Mouse (Mus musculus) kidney, adult 11 months (tissue): Measurements from ENCODE around the gene Fcamr.
A peak's percentile ranks its signal among the peaks of the same experiment; 100 is the strongest.

Experiments used
- DNase-seq: peaks from one replicate; pipeline ENCODE4 v3.0.0; 2022

Fcamr gene

DNA sequence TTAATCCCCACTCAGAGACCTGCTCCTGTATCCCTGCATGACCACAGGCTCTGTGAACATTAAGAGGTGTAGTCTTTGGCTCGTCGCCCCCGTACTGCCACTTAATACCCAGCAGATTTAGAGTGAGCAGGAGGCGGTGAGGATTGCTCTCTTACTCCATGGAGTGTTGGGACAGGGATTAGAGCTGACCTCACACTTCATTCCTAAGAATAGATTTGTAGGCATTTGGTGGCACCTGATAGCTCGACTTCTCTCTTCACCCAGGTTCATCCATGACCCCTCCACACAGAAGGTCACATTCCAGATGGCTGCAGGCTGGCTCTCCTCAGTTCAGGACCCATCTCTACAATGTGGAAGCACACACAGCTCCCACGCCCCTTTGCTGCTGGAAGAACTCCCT lies 3.6 kb downstream of the Fcamr start:
- no peak for DNase-seq

DNA sequence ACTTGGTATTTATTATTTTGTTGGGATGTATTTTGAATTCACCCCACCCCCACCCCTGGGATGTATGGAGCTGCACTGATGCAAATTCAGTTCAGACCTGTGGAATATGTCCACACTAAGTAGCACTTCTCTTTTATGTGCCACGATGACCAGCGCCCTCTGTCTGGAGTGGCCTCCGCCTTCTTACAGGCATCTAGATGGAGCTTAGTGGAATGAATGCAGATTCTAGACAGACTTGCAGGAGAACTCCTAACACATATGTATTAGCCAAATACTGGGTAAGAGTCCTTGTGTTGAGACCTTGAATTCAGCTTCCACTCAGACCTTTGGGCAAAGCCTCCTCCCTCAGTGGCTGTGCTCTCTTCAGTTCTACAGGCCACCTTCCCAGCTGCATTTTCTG lies 10.2 kb downstream of the Fcamr start:
- DNase-seq = no peak

DNA sequence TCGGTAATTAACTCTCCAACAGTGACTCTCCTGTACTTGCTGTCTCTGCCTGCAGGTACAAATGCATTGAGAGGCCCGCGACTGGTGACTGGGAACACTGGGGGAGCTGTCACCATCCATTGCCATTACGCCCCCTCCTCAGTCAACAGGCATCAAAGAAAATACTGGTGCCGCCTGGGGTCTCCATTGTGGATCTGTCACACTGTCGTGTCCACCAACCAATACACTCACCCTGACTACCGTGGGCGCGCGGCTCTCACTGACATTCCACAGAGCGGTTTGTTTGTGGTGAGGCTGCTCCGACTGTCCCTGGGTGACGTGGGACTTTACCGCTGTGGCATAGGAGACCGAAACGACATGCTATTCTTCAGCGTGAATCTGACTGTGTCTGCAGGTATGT lies 10.6 kb downstream of the Fcamr start:
- no peak for DNase-seq

- DNase-seq = peak; percentile 40
Measured at GRCm38 (mm10) chr1:130819737-130820136, 19.0 kb downstream of the Fcamr start.

DNA sequence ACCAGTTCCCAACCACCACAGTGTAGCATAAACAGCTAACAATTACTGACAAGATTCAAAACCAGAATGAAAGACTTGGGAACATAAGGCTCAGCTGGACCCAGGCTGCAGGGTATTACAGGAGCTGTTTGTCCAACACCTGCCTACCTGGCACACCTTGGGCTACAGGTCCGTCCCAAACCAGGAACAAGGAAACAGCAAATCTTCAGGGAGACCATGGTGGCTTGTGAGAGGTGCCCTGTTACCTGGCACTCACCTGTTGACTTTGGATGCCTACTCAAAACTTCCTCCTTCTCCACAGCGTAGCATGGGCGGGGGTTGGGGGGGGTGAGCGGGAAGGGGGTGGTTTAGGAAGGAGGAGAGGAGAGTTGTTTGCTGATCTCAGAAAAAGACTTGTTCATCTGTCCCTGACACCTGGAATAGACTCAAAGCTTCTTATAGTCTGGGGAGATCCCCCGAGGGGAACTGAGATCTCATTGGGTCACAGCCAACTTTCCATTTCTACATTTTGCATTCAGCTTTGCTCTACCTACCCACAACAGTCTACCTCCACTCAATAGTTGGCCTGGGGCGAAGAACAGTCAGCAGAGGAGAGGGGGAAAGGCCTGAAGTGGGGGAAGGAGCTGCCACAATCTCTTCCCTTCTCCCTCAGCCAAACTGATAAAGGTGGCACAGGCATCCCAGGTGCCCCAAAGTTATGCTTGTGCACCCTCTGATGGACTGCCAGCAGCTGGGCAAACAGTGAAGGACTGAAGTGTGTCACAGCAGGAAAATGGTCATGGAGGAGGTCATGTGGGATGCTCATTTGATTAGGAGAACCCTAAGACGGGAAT lies 19.8 kb downstream of the Fcamr start:
- peak; percentile 41 for DNase-seq

GRCm38 (mm10) chr1:130821149-130821471 lies 20.4 kb downstream of the Fcamr start:
- DNase-seq = no peak

DNA sequence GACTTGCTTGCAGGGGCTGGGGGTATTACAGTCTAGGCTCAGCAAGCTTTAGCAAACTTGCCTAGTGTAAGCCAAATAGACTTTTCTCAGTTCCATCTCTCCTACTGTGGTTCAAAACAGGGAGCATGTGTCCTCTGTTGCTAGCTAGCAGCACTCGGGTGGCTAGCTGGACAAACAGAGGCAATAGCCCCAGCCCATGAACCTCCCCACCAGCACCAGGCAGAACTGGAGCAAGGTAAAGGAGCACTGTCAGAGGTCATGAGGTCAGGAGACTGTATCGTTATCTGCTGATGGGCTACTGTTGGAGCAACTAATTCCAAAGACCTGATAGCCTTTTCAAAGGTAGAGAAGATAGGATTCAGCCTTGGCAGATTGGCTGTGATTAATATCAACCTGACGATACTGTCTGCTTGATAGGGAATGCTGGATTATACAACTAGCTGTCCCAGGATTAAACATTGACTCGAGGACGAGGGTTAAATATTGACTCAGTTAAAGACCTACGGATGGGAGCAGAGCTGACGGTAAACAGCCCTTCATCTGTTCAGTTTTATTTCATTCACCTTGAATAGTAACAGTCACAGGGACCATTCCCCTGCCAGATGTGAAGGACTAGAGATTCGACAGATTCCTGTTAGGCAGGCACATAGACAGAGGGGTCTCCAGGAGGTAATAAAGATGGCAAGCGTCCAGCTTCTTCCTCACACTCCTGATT lies 21.4 kb downstream of the Fcamr start:
- DNase-seq = peak; percentile 82

GRCm38 (mm10) chr1:130826448-130826847 lies 25.7 kb downstream of the Fcamr start, which contains the start of gene Pigr:
TSS of gene Pigr (plus strand) at chr1:130826684.
- DNase-seq = peak; percentile 30

GRCm38 (mm10) chr1:130828656-130829055 lies 28.0 kb downstream of the Fcamr start:
- DNase-seq = no peak

- DNase-seq = no peak
Measured at GRCm38 (mm10) chr1:130829906-130830830, 29.5 kb downstream of the Fcamr start.

DNA sequence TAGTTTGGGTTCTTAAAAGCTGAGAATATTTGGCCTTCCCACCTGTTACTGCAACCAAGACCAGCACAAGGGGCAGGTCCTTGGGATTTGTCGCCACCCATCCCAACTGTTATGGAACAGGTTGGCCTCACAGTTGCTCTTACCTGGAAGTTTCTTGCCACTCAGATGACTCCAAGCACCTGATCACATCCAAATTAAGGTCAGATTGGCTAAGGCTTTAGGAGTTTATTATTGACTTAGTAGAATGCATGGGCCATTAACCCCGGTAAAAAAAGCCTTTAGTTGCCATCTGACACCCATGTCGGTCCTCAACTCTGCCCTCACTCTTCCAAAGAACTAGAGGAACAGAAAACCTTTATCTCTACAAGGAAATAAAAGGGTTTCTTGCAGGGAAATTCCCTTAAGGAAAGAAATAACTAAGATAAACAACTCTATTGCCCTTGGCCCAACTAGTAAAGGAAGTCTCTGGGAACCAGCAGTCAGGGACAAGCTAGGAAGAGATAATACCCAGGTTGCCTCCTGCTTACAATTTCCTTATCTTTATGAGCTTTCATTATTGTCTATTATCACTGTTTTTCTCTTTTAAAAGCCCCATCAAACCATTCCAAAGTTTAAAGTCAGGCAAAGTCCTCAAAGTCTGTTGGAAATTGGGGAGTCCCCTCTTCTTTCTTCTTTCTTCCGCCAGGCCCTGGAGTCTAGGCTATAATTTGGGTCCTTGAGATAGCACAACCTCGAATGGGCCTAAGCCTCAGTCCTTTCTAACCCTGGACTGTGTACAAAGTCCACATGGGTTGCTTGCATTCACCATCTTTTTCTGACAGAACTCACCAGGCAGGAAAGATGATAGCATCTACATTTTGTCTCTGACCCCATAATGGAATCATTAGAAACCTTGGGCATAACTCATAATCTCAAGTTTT lies 31.8 kb downstream of the Fcamr start:
- peak; percentile 87 for DNase-seq

DNA sequence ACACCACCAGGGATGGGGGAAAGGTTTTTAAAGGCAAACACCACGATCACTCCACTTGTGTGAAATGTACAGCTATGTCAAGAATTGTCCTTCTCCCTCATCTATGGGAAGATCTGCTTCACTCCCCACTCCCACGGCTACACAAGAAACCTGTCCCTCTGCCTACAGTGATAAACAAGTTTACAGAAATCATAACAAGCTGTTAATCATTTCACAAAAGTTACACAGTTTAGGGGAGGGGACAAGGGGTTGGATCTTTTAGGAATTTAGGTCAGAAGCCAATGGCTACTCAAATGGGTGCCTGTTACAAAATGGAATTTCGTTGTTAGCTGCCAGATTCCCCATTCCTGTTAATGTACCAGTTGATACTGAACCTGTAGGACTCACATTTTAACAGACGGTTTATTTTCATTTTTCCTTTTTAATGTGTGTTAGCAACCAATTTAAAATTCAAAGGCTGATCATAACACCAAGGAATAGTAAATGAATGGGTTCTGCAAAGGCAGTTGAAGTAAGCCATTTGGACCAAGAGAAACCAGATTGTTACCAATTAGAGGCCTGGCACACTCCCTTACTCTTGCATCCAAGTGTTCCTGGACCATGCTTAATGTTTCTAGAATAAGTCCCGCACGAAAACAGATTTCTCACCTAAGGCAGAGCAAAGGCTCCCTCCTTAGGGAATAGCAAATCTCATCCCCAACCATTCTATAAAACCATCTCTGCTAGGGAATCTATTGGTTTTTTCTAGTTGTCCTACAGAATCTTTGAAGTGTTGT lies 34.6 kb downstream of the Fcamr start:
- DNase-seq = peak; percentile 50

GRCm38 (mm10) chr1:130838288-130838687 lies 37.6 kb downstream of the Fcamr start:
- peak; percentile 35 for DNase-seq

DNA sequence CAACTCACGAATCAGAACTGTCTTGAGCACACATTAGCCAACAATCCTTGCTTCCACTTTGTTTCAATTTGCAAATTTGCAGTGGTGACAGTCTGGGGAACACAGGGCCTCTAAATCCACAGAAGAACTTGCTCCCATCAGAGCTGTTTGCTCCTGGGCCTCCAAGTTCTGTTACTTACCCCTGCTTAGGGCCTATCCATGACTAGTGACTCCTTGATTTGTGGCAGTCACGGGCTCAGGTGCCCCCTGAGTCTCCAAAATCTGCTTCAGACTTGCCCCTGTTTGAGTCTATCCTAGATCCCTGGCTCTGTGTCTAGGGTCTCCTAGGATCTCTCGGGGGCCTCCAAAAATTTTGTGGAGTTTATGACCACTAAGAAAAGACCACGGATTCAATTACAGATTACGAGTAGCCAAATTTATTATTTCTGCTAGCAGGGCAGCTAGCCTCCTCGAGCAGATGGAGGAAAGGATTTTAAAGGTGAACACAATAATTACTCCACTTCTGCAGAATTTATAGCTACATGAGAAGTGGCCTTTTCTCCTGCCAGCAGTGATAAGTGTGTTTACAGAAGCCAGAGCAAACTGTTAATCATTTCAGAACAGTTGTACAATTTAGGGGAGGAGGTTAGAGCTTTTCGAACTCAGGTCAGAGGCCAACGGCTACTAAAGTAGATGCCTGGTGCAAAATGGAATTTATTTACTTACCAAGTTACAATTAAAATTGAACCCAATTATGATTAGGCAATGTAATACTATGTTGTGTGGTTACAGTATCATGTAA lies 40.1 kb downstream of the Fcamr start:
- peak; percentile 43 for DNase-seq

- no peak for DNase-seq
Measured at GRCm38 (mm10) chr1:130841621-130842020, 40.9 kb downstream of the Fcamr start.

- no peak for DNase-seq
Measured at GRCm38 (mm10) chr1:130844516-130844915, 43.8 kb downstream of the Fcamr start.

DNA sequence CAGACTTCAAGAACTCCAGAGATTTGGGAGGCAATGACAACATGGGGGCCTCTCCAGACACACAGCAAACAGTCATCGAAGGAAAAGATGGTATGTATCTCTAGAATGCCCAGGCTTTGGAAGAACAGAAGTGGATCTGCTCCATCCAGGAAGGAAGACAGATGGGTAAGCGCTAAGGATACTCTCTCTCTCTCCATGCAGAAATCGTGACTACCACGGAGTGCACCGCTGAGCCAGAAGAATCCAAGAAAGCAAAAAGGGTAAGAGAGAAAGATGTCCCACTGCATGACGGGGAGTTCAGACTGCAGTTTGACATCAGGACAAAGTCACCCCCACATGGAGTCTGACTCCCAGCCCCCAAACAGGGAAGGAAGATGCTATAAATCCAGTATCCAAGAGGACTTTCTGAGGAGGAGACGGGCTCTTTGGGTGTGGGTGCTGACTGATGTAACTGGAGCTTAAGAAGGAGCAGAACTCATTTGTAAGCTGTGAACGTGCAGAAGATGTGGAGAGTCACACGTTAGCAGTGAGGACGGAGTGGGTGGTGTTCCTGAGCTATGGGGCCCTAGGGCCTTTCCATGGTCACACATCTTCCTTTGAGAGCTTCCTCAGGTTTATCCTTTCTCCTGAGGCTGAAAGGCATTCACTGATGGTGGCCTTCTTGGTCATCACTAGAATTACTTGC lies 49.0 kb downstream of the Fcamr start:
- no peak for DNase-seq

DNA sequence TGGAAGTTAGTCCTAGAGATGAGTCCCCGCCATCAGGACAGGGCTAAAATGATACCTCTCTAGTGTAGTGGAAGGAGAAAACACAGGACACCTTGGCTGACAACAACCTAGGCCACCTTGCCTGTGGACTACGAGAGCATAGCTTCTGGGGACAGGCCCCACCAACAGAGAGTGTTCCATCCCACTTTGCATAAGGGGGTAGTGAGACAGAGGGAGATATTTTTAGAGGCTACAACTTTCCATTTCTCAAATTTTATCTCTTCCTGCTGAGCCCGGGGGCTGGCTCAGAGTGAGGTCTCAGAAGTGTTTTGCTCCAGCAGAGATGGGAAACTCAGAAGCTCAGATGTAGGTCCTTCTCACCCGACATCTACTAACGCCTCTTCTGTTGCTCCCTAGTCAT lies 49.7 kb downstream of the Fcamr start:
- DNase-seq = no peak

DNA sequence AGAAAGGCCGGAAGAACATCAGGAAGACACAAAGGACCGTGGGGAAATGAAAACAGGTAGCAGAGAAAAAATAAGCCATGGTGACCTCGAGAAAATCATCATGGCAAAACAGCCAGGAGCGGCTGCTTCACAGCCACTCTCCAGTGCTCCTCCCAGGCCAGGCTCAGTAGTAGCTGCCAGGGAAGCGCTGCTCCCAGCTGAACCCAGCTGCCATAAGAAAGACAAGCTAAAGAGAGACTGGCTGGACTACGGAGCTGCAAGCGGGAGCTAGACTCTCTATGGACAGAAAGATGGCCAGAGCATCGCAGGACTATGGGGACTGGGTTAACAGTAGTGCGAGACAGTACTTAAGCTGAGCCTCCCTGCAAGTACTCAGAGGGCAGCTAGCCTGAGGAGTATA lies 54.1 kb downstream of the Fcamr start:
- DNase-seq = no peak

- DNase-seq = no peak
Measured at GRCm38 (mm10) chr1:130855723-130856122, 55.0 kb downstream of the Fcamr start.
